Mouse (Mus musculus) myocyte (in vitro differentiated cells): ENCODE results near the gene Cdk5rap2.

Source experiments
- E2F4 ChIP-seq: IDR thresholded peaks from one replicate; pipeline ENCODE4 v1.6.1; 2011; ENCODE audit warnings: mild to moderate bottlenecking, control low read depth, moderate library complexity; ENCODE audit not compliant: insufficient read depth
- MAX ChIP-seq: IDR thresholded peaks from one replicate; pipeline ENCODE4 v1.6.1; 2011; ENCODE audit warnings: low read depth, mild to moderate bottlenecking, control low read depth
- MYOD1 ChIP-seq, 3 experiments: IDR thresholded peaks; one replicate each; pipeline ENCODE4 v1.6.1; 2011; ENCODE audit warnings: control low read depth in 2 of 3, low read depth in 2 of 3, mild to moderate bottlenecking in 2 of 3, moderate library complexity in 1 of 3; ENCODE audit not compliant: insufficient read length in 2 of 3, control insufficient read depth in 1 of 3
- MYOG ChIP-seq, 3 experiments: IDR thresholded peaks; one replicate each; pipeline ENCODE4 v1.6.1; 2011; ENCODE audit warnings: control low read depth in 2 of 3, low read depth in 2 of 3, mild to moderate bottlenecking in 2 of 3; ENCODE audit not compliant: insufficient read length in 2 of 3, control insufficient read depth in 1 of 3, insufficient read depth in 1 of 3
- POLR2A ChIP-seq: IDR thresholded peaks from one replicate; pipeline ENCODE4 v1.6.1; 2011; ENCODE audit warnings: low read depth, mild to moderate bottlenecking, control low read depth, moderate library complexity; ENCODE audit not compliant: insufficient read length
- POLR2AphosphoS2 ChIP-seq: IDR thresholded peaks from one replicate; pipeline ENCODE4 v1.6.1; 2011; ENCODE audit warnings: low read depth, control low read depth; ENCODE audit not compliant: insufficient read length
- SRF ChIP-seq: IDR thresholded peaks from one replicate; pipeline ENCODE4 v1.6.1; 2011; ENCODE audit warnings: low read depth; ENCODE audit not compliant: control insufficient read depth, insufficient read length
- TCF12 ChIP-seq: IDR thresholded peaks from one replicate; pipeline ENCODE4 v1.6.1; 2011; ENCODE audit warnings: mild to moderate bottlenecking, control low read depth; ENCODE audit not compliant: poor library complexity, insufficient read depth, severe bottlenecking
- USF1 ChIP-seq: IDR thresholded peaks from one replicate; pipeline ENCODE4 v1.6.1; 2011; ENCODE audit warnings: low read depth, mild to moderate bottlenecking, control low read depth, moderate library complexity

DNA sequence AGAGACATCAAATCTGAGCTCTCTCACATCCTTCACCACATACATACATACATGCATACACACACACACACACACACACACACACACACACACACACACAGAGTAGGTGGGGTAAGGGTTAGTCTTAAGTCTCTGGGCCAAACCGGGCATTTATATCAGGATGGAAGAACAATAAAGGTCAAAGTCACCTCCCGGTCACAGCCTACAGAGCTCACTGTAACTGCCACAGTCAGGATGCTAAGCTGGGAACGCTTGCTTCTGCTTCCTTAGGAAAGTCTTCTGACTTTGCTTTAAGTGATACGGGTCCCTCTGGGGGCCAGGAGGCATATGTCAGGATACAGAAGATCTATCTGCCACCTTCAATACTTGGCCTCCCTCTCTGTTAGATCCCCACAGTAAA lies 75.2 kb downstream of the Cdk5rap2 start:
- TF ChIP-seq E2F4 (no peak), POLR2A (no peak), TCF12 (no peak), MYOD1 (IDR thresholded peaks at IDR 0.05; ENCODE audit: control insufficient read depth in 1 of 3, insufficient read length in 2 of 3, low read depth in 2 of 3) (no peak), MAX (no peak), USF1 (no peak), MYOG (IDR thresholded peaks at IDR 0.05; ENCODE audit: control insufficient read depth in 1 of 3, insufficient read depth in 1 of 3, insufficient read length in 2 of 3, low read depth in 2 of 3) (no peak), POLR2AphosphoS2 (no peak), SRF (no peak)
